Mouse (Mus musculus): ENCODE data around the gene Zfp109.

- TF ChIP-seq CTCF (conservative IDR thresholded peaks at IDR 0.05; ENCODE audit: low read length) (peak; percentile 19; the same call in 1 of the 2 replicates), POU5F1 (IDR thresholded peaks at IDR 0.05; ENCODE audit: borderline replicate concordance, low read length) (no peak)
Observed at GRCm38 (mm10) chr7:24286090-24286489, 48.7 kb upstream of the Zfp109 start.

All from E14TG2a.4 (cell line).